Mouse (Mus musculus) forebrain, embryonic 15.5 days (tissue): ENCODE measurements around the gene Pcyt1b. TPM values are rescaled to one million over a fixed set of nuclear protein-coding genes. Genes with fewer than 3 reads are reported as not detected.

Experiments
- ATAC-seq: fragments of 200-750 bp; cut with Nextera tagmentation; replicated peaks from 2 replicates; pipeline ENCODE4 v1.8.0; 2017; ENCODE audit warnings: mild to moderate bottlenecking, moderate TSS enrichment, moderate library complexity
- H3K27ac ChIP-seq: fragments of 300-500 bp; sonication (generic); replicated peaks from 2 replicates; pipeline ENCODE4 v1.5.1; 2015; ENCODE audit warnings: mild to moderate bottlenecking, inconsistent platforms
- H3K27me3 ChIP-seq: fragments of 300-500 bp; sonication (generic); 2 replicates; pipeline ENCODE4 v1.6.1; 2015; ENCODE audit warnings: inconsistent platforms
- H3K36me3 ChIP-seq: fragments of 300-500 bp; sonication (generic); 2 replicates; pipeline ENCODE4 v1.6.1; 2015; ENCODE audit warnings: mild to moderate bottlenecking, inconsistent platforms
- H3K4me1 ChIP-seq: fragments of 300-500 bp; sonication (generic); 2 replicates; pipeline ENCODE4 v1.6.1; 2015; ENCODE audit warnings: inconsistent platforms
- H3K4me2 ChIP-seq: fragments of 300-500 bp; sonication (generic); replicated peaks from 2 replicates; pipeline ENCODE4 v1.6.1; 2015; ENCODE audit warnings: mild to moderate bottlenecking, inconsistent platforms
- H3K4me3 ChIP-seq: fragments of 300-500 bp; sonication (generic); 2 replicates; pipeline ENCODE4 v1.5.1; 2015; ENCODE audit warnings: mild to moderate bottlenecking, inconsistent platforms
- H3K9ac ChIP-seq: fragments of 300-500 bp; sonication (generic); replicated peaks from 2 replicates; pipeline ENCODE4 v1.6.1; 2015; ENCODE audit warnings: mild to moderate bottlenecking, inconsistent platforms
- H3K9me3 ChIP-seq: fragments of 300-500 bp; sonication (generic); 2 replicates; pipeline ENCODE4 v1.6.1; 2016; ENCODE audit warnings: inconsistent platforms
- WGBS: fragments of 180-500 bp; shearing (Covaris S2); methylation state at CpG from one replicate; pipeline ENCODE4 v1.1.7; 2015; ENCODE audit warnings: mixed read lengths; 5-methylcytosine and 5-hydroxymethylcytosine counted together
- polyA plus RNA-seq: library from polyadenylated mRNA; unstranded; fragments of >200 nt; fragmentation: Nextera tagmentation; extraction: Ambion mirVana; gene quantifications from 2 replicates; pipeline ENCODE4 v1.2.1, GENCODE M21; 2015

Pcyt1b gene
- polyA plus RNA-seq, 1 experiment from 2014 or later, result 25.8 TPM

DNA sequence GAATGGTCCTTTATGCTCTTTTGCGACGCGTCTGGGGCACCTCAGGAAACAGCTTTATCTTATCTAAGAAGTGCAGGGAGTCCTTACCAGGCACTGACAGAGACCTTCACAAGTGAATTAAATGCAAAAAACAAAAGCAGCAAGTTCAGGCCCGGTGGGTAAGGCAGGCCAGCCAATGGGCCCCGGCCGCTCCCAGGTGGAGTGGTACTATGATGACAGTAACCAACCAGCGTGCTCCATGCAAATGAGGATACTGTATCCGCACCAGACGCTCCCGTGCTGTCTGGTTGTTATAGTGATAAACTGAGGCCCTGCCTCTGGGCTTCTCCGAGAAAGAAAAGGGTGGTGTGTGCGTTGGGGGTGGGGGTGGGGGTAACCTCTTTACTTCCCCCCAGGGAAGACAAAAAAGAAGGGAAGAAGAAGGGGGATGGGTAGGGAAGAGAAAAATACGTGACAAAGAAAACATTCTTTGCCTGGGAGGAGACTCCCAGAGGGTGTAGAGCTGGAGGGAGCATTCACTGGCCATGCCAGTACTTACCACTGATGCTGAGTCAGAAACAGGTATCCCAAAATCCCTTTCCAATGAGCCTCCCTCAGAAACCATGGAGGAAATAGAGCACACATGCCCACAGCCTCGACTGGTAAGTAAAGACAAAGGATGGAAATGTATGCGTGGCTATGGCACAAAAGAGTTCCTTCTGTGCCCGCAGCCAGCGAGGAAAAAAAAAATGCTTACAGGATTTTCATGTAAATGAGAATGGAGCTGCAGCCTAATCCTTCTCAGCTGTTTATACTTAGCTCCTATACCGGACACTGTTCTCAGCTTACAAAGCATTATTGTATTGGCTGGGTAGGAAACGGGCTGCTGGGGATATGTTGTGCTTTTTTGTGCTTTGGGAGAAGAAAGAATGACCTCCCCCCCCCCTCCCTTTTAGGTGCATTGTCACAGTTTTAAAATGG is 20.5 kb downstream of the Pcyt1b start:
- peak; percentile 100 for ATAC-seq
- no peaks in the 10 kb centered on the region for H3K27me3 ChIP-seq
- H3K27ac ChIP-seq, result peak overlapping the region; percentile 92
- WGBS, result 25% methylated on average over 19 of the region's 19 CpGs
- no peaks in the 10 kb centered on the region for H3K36me3 ChIP-seq
- H3K9me3 ChIP-seq, result no peaks in the 10 kb centered on the region
- H3K4me1 ChIP-seq, result peaks cover 3% of the 10 kb centered on the region; the same call in 1 of the 2 replicates
- peak overlapping the region; percentile 43 for H3K4me3 ChIP-seq
- peak overlapping the region; percentile 57 for H3K9ac ChIP-seq
- peak overlapping the region; percentile 45 for H3K4me2 ChIP-seq

DNA sequence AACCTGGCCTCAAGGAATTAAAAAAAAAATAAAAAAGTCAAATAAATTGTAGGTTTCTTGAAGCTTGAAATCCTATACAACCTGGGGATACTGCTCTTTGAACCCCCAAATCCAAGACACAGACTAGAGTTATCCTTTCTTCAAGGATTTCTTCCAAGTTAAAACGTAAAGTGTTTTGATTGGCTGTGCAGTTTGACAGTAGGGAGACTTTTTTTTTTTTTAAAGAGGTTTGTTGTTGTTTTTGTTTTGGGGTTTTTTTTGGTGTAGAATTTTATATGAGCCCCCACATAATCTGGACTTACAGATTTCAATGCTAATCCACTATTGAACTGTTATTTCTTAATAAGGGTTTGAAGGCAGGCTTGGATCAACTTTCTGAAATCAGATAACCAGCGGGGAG is 21.6 kb downstream of the Pcyt1b start:
- Histone ChIP-seq H3K4me2 (peak overlapping the region; percentile 45), H3K9me3 (no peaks in the 10 kb centered on the region), H3K4me1 (peaks cover 3% of the 10 kb centered on the region; the same call in 1 of the 2 replicates), H3K27me3 (no peaks in the 10 kb centered on the region), H3K4me3 (peak overlapping the region; percentile 43), H3K9ac (no peak overlapping the region), H3K36me3 (no peaks in the 10 kb centered on the region), H3K27ac (peak overlapping the region; percentile 92)
- no peak for ATAC-seq
- 63% methylated on average over 2 of the region's 2 CpGs for WGBS

GRCm38 (mm10) chrX:93689287-93689686 is 34.6 kb downstream of the Pcyt1b start:
- Histone ChIP-seq H3K27me3 (no peaks in the 10 kb centered on the region), H3K9ac (no peak overlapping the region), H3K4me3 (no peak overlapping the region), H3K27ac (no peak overlapping the region), H3K9me3 (no peaks in the 10 kb centered on the region), H3K4me1 (no peaks in the 10 kb centered on the region), H3K36me3 (no peaks in the 10 kb centered on the region), H3K4me2 (no peak overlapping the region)
- 81% methylated on average over 6 of the region's 6 CpGs for WGBS
- no peak for ATAC-seq

DNA sequence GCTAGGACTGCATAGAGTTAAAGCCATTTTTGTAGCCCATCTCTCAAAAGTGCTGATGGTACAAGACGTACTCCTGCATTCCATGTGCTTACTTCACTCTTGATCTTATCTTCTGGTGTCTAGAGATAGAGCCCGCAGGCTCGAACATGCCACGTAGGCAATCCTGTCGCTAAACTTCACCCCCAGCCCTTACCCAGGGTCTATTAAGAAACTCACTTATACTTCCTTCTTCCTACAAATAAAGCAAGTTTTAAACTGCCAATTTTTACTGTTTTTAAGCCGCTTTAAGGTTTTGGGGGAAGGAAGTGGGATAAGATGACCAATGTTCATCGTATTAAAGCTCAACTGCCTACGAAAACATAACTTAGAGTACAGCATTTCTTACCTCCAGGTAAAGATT is 36.0 kb downstream of the Pcyt1b start:
- ATAC-seq, result no peak
- WGBS, result 83% methylated on average over 8 of the region's 8 CpGs

GRCm38 (mm10) chrX:93697596-93697995 is 42.9 kb downstream of the Pcyt1b start:
- no peak for ATAC-seq
- Histone ChIP-seq H3K4me3 (no peak overlapping the region), H3K4me1 (0 out of 2 replicates have a peak, but pooled peaks cover 5% of the 10 kb centered on the region), H3K36me3 (no peaks in the 10 kb centered on the region), H3K27ac (no peak overlapping the region), H3K4me2 (no peak overlapping the region), H3K9ac (no peak overlapping the region), H3K27me3 (no peaks in the 10 kb centered on the region), H3K9me3 (no peaks in the 10 kb centered on the region)
- whole genome bisulfite sequencing, result 93% methylated on average over 1 of the region's 1 CpGs

More for the DNA sequence above, 36.0 kb downstream of the Pcyt1b start:
- H3K36me3 ChIP-seq, result no peaks in the 10 kb centered on the region
- H3K27ac ChIP-seq, result no peak overlapping the region
- no peak overlapping the region for H3K4me2 ChIP-seq
- H3K4me1 ChIP-seq, result no peaks in the 10 kb centered on the region
- no peak overlapping the region for H3K4me3 ChIP-seq
- no peaks in the 10 kb centered on the region for H3K27me3 ChIP-seq
- H3K9ac ChIP-seq, result no peak overlapping the region
- H3K9me3 ChIP-seq, result no peaks in the 10 kb centered on the region

- Histone ChIP-seq H3K4me2 (no peak overlapping the region), H3K36me3 (no peaks in the 10 kb centered on the region), H3K9me3 (no peaks in the 10 kb centered on the region), H3K4me1 (0 out of 2 replicates have a peak, but pooled peaks cover 5% of the 10 kb centered on the region), H3K27me3 (no peaks in the 10 kb centered on the region), H3K4me3 (no peak overlapping the region), H3K27ac (no peak overlapping the region), H3K9ac (no peak overlapping the region)
- WGBS, result 43% methylated on average over 8 of the region's 8 CpGs
- peak; percentile 81 for ATAC-seq
Observed at GRCm38 (mm10) chrX:93700528-93701225, 46.0 kb downstream of the Pcyt1b start.

- WGBS, result 93% methylated on average over 1 of the region's 1 CpGs
- Histone ChIP-seq H3K9me3 (no peaks in the 10 kb centered on the region), H3K9ac (no peak overlapping the region), H3K4me3 (no peak overlapping the region), H3K27me3 (no peaks in the 10 kb centered on the region), H3K4me2 (no peak overlapping the region), H3K27ac (no peak overlapping the region), H3K4me1 (no peaks in the 10 kb centered on the region), H3K36me3 (no peaks in the 10 kb centered on the region)
- no peak for ATAC-seq
Observed at GRCm38 (mm10) chrX:93712566-93712965, 57.9 kb downstream of the Pcyt1b start.

GRCm38 (mm10) chrX:93729529-93729928 is 74.9 kb downstream of the Pcyt1b start:
- no peak for ATAC-seq
- no peak overlapping the region for H3K4me2 ChIP-seq
- H3K4me3 ChIP-seq, result no peak overlapping the region
- no peak overlapping the region for H3K27ac ChIP-seq
- 76% methylated on average over 1 of the region's 1 CpGs for WGBS
- 0 out of 2 replicates have a peak, but pooled peaks cover 3% of the 10 kb centered on the region for H3K4me1 ChIP-seq
- no peak overlapping the region for H3K9ac ChIP-seq
- no peaks in the 10 kb centered on the region for H3K9me3 ChIP-seq
- H3K36me3 ChIP-seq, result no peaks in the 10 kb centered on the region
- H3K27me3 ChIP-seq, result no peaks in the 10 kb centered on the region

DNA sequence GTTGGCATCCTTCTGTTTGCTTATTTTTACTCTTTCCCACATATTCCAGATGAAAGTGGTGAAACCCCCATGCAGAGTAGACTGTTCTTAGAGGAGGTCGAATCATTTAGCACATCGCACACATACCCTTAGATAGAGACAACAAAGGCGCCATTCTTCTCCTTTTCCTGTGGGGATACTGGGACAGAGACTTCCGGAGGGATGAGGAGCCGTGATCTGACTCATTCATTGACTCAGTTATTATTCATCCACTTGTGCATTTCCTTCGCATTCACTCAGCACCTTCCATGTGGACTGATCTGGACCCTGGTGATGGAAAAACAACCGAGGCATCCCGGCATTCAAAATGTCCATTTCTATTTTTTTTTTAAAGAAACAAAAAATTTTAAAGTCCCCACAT is 76.2 kb downstream of the Pcyt1b start:
- Histone ChIP-seq H3K4me1 (0 out of 2 replicates have a peak, but pooled peaks cover 3% of the 10 kb centered on the region), H3K9me3 (no peaks in the 10 kb centered on the region), H3K27me3 (no peaks in the 10 kb centered on the region), H3K9ac (no peak overlapping the region), H3K27ac (no peak overlapping the region), H3K4me3 (no peak overlapping the region), H3K4me2 (no peak overlapping the region), H3K36me3 (0 out of 2 replicates have a peak, but pooled peaks cover 8% of the 10 kb centered on the region)
- ATAC-seq, result no peak
- 81% methylated on average over 8 of the region's 8 CpGs for WGBS

- no peak overlapping the region for H3K4me3 ChIP-seq
- H3K27ac ChIP-seq, result no peak overlapping the region
- no peak overlapping the region for H3K4me2 ChIP-seq
- H3K27me3 ChIP-seq, result no peaks in the 10 kb centered on the region
- 0 out of 2 replicates have a peak, but pooled peaks cover 3% of the 10 kb centered on the region for H3K4me1 ChIP-seq
- peak; percentile 53; the same call in 1 of the 2 replicates for ATAC-seq
- 0 out of 2 replicates have a peak, but pooled peaks cover 8% of the 10 kb centered on the region for H3K36me3 ChIP-seq
- no peaks in the 10 kb centered on the region for H3K9me3 ChIP-seq
- no peak overlapping the region for H3K9ac ChIP-seq
Observed at GRCm38 (mm10) chrX:93732407-93732806, 77.7 kb downstream of the Pcyt1b start.

GRCm38 (mm10) chrX:93732975-93733748 is 78.5 kb downstream of the Pcyt1b start:
- Histone ChIP-seq H3K27me3 (no peaks in the 10 kb centered on the region), H3K4me2 (no peak overlapping the region), H3K9me3 (no peaks in the 10 kb centered on the region), H3K9ac (no peak overlapping the region), H3K4me1 (0 out of 2 replicates have a peak, but pooled peaks cover 3% of the 10 kb centered on the region), H3K36me3 (0 out of 2 replicates have a peak, but pooled peaks cover 8% of the 10 kb centered on the region), H3K27ac (no peak overlapping the region), H3K4me3 (no peak overlapping the region)
- ATAC-seq, result no peak
- 45% methylated on average over 6 of the region's 6 CpGs for WGBS
